Mouse (Mus musculus) heart, embryonic 15.5 days (tissue): ENCODE data around the gene Mfn1. TPM values are rescaled to one million over a fixed set of nuclear protein-coding genes. Genes with fewer than 3 reads are reported as not detected.

ENCODE experiments used
- ATAC-seq: fragments of 200-750 bp; cut with Nextera tagmentation; replicated peaks from 2 replicates; pipeline ENCODE4 v1.8.0; 2017; ENCODE audit warnings: low read depth, moderate TSS enrichment; ENCODE audit not compliant: insufficient number of reproducible peaks, insufficient read depth, low FRiP score
- H3K27ac ChIP-seq: fragments of 300-500 bp; sonication (generic); 2 replicates; pipeline ENCODE4 v1.5.1; 2015; ENCODE audit warnings: mild to moderate bottlenecking, inconsistent platforms
- H3K27me3 ChIP-seq: fragments of 300-500 bp; sonication (generic); 2 replicates; pipeline ENCODE4 v1.6.1; 2015; ENCODE audit warnings: inconsistent platforms
- H3K36me3 ChIP-seq: fragments of 300-500 bp; sonication (generic); 2 replicates; pipeline ENCODE4 v1.6.1; 2015; ENCODE audit warnings: mild to moderate bottlenecking, inconsistent platforms
- H3K4me1 ChIP-seq: fragments of 300-500 bp; sonication (generic); replicated peaks from 2 replicates; pipeline ENCODE4 v1.6.1; 2015; ENCODE audit warnings: inconsistent platforms
- H3K4me2 ChIP-seq: fragments of 300-500 bp; sonication (generic); 2 replicates; pipeline ENCODE4 v1.6.1; 2015; ENCODE audit warnings: inconsistent platforms, mild to moderate bottlenecking, moderate library complexity
- H3K4me3 ChIP-seq: fragments of 300-500 bp; sonication (generic); 2 replicates; pipeline ENCODE4 v1.5.1; 2015; ENCODE audit warnings: mild to moderate bottlenecking, inconsistent platforms
- H3K9ac ChIP-seq: fragments of 300-500 bp; sonication (generic); 2 replicates; pipeline ENCODE4 v1.6.1; 2015; ENCODE audit warnings: mild to moderate bottlenecking, inconsistent platforms
- H3K9me3 ChIP-seq: fragments of 300-500 bp; sonication (generic); replicated peaks from 2 replicates; pipeline ENCODE4 v1.6.1; 2016; ENCODE audit warnings: inconsistent platforms
- WGBS: fragments of 180-500 bp; shearing (Covaris S2); methylation state at CpG from one replicate; pipeline ENCODE4 v1.1.7; 2015; ENCODE audit warnings: mixed read lengths; 5-methylcytosine and 5-hydroxymethylcytosine counted together
- polyA plus RNA-seq: library from polyadenylated mRNA; unstranded; fragments of >200 nt; fragmentation: Nextera tagmentation; extraction: Ambion mirVana; gene quantifications from 2 replicates; pipeline ENCODE4 v1.2.1, GENCODE M21; 2015

Gene Mfn1
- polyA plus RNA-seq, 1 experiment from 2014 or later: 78.6 TPM

- Histone ChIP-seq H3K4me2 (peak overlapping the region; percentile 78), H3K4me1 (peaks cover 19% of the 10 kb centered on the region; the same call in 1 of the 2 replicates), H3K27me3 (no peaks in the 10 kb centered on the region), H3K36me3 (peaks cover 3% of the 10 kb centered on the region; the same call in 1 of the 2 replicates), H3K27ac (no peak overlapping the region), H3K9me3 (no peaks in the 10 kb centered on the region), H3K4me3 (peak overlapping the region; percentile 81), H3K9ac (peak overlapping the region; percentile 84)
- WGBS: 50% methylated on average over 5 of the region's 5 CpGs
- ATAC-seq: no peak
Observed at GRCm38 (mm10) chr3:32615376-32615775, 86.1 kb downstream of the Mfn1 start.

GRCm38 (mm10) chr3:32616006-32616330, 86.7 kb downstream of the Mfn1 start:
- peak; percentile 41 for ATAC-seq

GRCm38 (mm10) chr3:32616331-32617052, 87.2 kb downstream of the Mfn1 start, which contains the start of gene Gnb4:
Gnb4 (minus strand) TSS chr3:32616585.
- Histone ChIP-seq H3K4me3 (peak within 1 kb of the TSS; percentile 81), H3K9me3 (no peaks in the 10 kb centered on the region), H3K27me3 (no peaks in the 10 kb centered on the region), H3K9ac (peak within 1 kb of the TSS; percentile 84), H3K36me3 (peaks cover 3% of the 10 kb centered on the region; the same call in 1 of the 2 replicates), H3K4me1 (peaks cover 14% of the 10 kb centered on the region; the same call in 1 of the 2 replicates), H3K27ac (peak within 1 kb of the TSS; percentile 82), H3K4me2 (peak within 1 kb of the TSS; percentile 78)
- 1% methylated on average over 76 of the region's 83 CpGs for WGBS
- ATAC-seq: peak; percentile 90

More at GRCm38 (mm10) chr3:32616006-32616330, 86.7 kb downstream of the Mfn1 start:
- H3K27me3 ChIP-seq: no peaks in the 10 kb centered on the region
- peak overlapping the region; percentile 82 for H3K27ac ChIP-seq
- H3K9ac ChIP-seq: peak overlapping the region; percentile 84
- H3K36me3 ChIP-seq: peaks cover 3% of the 10 kb centered on the region; the same call in 1 of the 2 replicates
- H3K4me2 ChIP-seq: peak overlapping the region; percentile 78
- no peaks in the 10 kb centered on the region for H3K9me3 ChIP-seq
- WGBS: 17% methylated on average over 4 of the region's 14 CpGs
- peaks cover 17% of the 10 kb centered on the region; the same call in 1 of the 2 replicates for H3K4me1 ChIP-seq
- peak overlapping the region; percentile 81 for H3K4me3 ChIP-seq

- Histone ChIP-seq H3K4me3 (peak overlapping the region; percentile 81), H3K4me2 (peak overlapping the region; percentile 78), H3K27ac (peak overlapping the region; percentile 82), H3K9me3 (no peaks in the 10 kb centered on the region), H3K9ac (peak overlapping the region; percentile 84), H3K4me1 (peaks cover 11% of the 10 kb centered on the region; the same call in 1 of the 2 replicates), H3K27me3 (no peaks in the 10 kb centered on the region), H3K36me3 (peaks cover 3% of the 10 kb centered on the region; the same call in 1 of the 2 replicates)
- WGBS: 17% methylated on average over 16 of the region's 16 CpGs
- no peak for ATAC-seq
Observed at GRCm38 (mm10) chr3:32617053-32617642, 87.9 kb downstream of the Mfn1 start.

- Histone ChIP-seq H3K4me1 (peaks cover 5% of the 10 kb centered on the region; the same call in 1 of the 2 replicates), H3K27me3 (no peaks in the 10 kb centered on the region), H3K9ac (no peak overlapping the region), H3K4me2 (no peak overlapping the region), H3K4me3 (no peak overlapping the region), H3K9me3 (no peaks in the 10 kb centered on the region), H3K27ac (no peak overlapping the region), H3K36me3 (no peaks in the 10 kb centered on the region)
- 93% methylated on average over 1 of the region's 1 CpGs for WGBS
- ATAC-seq: no peak
Observed at GRCm38 (mm10) chr3:32621658-32622057, 92.4 kb downstream of the Mfn1 start.

- Histone ChIP-seq H3K9ac (no peak overlapping the region), H3K36me3 (no peaks in the 10 kb centered on the region), H3K4me1 (peaks cover 2% of the 10 kb centered on the region; the same call in 1 of the 2 replicates), H3K4me2 (no peak overlapping the region), H3K9me3 (no peaks in the 10 kb centered on the region), H3K27me3 (no peaks in the 10 kb centered on the region), H3K27ac (no peak overlapping the region), H3K4me3 (no peak overlapping the region)
- ATAC-seq: no peak
- 81% methylated on average over 3 of the region's 3 CpGs for WGBS
Observed at GRCm38 (mm10) chr3:32622106-32622505, 92.8 kb downstream of the Mfn1 start.

- Histone ChIP-seq H3K27ac (no peak overlapping the region), H3K27me3 (no peaks in the 10 kb centered on the region), H3K9me3 (no peaks in the 10 kb centered on the region), H3K4me3 (no peak overlapping the region), H3K36me3 (no peaks in the 10 kb centered on the region), H3K4me2 (no peak overlapping the region), H3K9ac (no peak overlapping the region), H3K4me1 (no peaks in the 10 kb centered on the region)
- ATAC-seq: no peak
- 67% methylated on average over 7 of the region's 7 CpGs for WGBS
Observed at GRCm38 (mm10) chr3:32628141-32628540, 98.9 kb downstream of the Mfn1 start.

Other genes starting within 250 kb of the Mfn1 start
- gene Zmat3, start 163.5 kb upstream of the Mfn1 start, polyA plus RNA-seq: 3.4 and 3.6 TPM in 2 replicates
- gene Pik3ca, start 131.8 kb upstream of the Mfn1 start, polyA plus RNA-seq: 7.1 and 7.2 TPM in 2 replicates
- gene Kcnmb3, start 37.2 kb upstream of the Mfn1 start, polyA plus RNA-seq: not detected in 2 replicates
- 25.6 and 29.5 TPM in 2 replicates for gene Zfp639, start 19.2 kb upstream of the Mfn1 start, polyA plus RNA-seq
- gene Gnb4, start 87.1 kb downstream of the Mfn1 start, polyA plus RNA-seq: 56.5 and 62.2 TPM in 2 replicates
- 75.9 and 90.3 TPM in 2 replicates for gene Actl6a, start 176.8 kb downstream of the Mfn1 start, polyA plus RNA-seq
- gene Ndufb5, start 207.5 kb downstream of the Mfn1 start, polyA plus RNA-seq: 447 and 650 TPM in 2 replicates
- 24.7 and 33.9 TPM in 2 replicates for gene Mrpl47, start 208.1 kb downstream of the Mfn1 start, polyA plus RNA-seq